Mouse (Mus musculus) midbrain, embryonic 11.5 days (tissue): ENCODE data around the gene Dus4l. TPM values are rescaled to one million over a fixed set of nuclear protein-coding genes. Genes with fewer than 3 reads are reported as not detected.

ENCODE experiments used
- ATAC-seq: fragments of 200-750 bp; cut with Nextera tagmentation; 2 replicates; pipeline ENCODE4 v1.8.0; 2017; ENCODE audit warnings: moderate TSS enrichment, moderate library complexity; ENCODE audit not compliant: low FRiP score
- DNase-seq: peaks from one replicate; pipeline ENCODE4 v3.0.0; 2015; ENCODE audit warnings: low spot score; ENCODE audit errors: missing footprints
- H3K27ac ChIP-seq: fragments of 300-500 bp; sonication (generic); 2 replicates; pipeline ENCODE4 v1.5.1; 2014; ENCODE audit warnings: low read depth, low read length
- H3K27me3 ChIP-seq: fragments of 300-500 bp; sonication (generic); 2 replicates; pipeline ENCODE4 v1.6.1; 2014; ENCODE audit warnings: mild to moderate bottlenecking, low read length, moderate library complexity, mixed read lengths; ENCODE audit not compliant: control insufficient read depth, insufficient read depth
- H3K36me3 ChIP-seq: fragments of 300-500 bp; sonication (generic); 2 replicates; pipeline ENCODE4 v1.6.1; 2014; ENCODE audit warnings: mild to moderate bottlenecking, low read length, moderate library complexity, mixed read lengths; ENCODE audit not compliant: control insufficient read depth, insufficient read depth
- H3K4me1 ChIP-seq: fragments of 300-500 bp; sonication (generic); 2 replicates; pipeline ENCODE4 v1.6.1; 2014; ENCODE audit warnings: low read length; ENCODE audit not compliant: control insufficient read depth, insufficient read depth
- H3K4me2 ChIP-seq: fragments of 300-500 bp; sonication (generic); 2 replicates; pipeline ENCODE4 v1.6.1; 2014; ENCODE audit warnings: mild to moderate bottlenecking, moderate library complexity
- H3K4me3 ChIP-seq: fragments of 300-500 bp; sonication (generic); 2 replicates; pipeline ENCODE4 v1.5.1; 2014; ENCODE audit warnings: low read depth, low read length
- H3K9ac ChIP-seq: fragments of 300-500 bp; sonication (generic); 2 replicates; pipeline ENCODE4 v1.6.1; 2014; ENCODE audit warnings: low read length
- H3K9me3 ChIP-seq: fragments of 300-500 bp; sonication (generic); 2 replicates; pipeline ENCODE4 v1.6.1; 2016; ENCODE audit warnings: low read length; ENCODE audit not compliant: control insufficient read depth
- WGBS: fragments of 180-500 bp; shearing (Covaris S2); extraction: QIAGEN DNeasy Blood & Tissue Kit; methylation state at CpG from one replicate; pipeline ENCODE4 v1.1.7; 2014; 5-methylcytosine and 5-hydroxymethylcytosine counted together
- polyA plus RNA-seq: library from polyadenylated mRNA; unstranded; fragments of >200 nt; fragmentation: Nextera tagmentation; extraction: Ambion mirVana; gene quantifications from 2 replicates; pipeline ENCODE4 v1.2.1, GENCODE M21; 2014

Dus4l gene
- polyA plus RNA-seq, 1 experiment from 2014 or later, result 9.1 TPM

- Histone ChIP-seq H3K9me3 (no peaks in the 10 kb centered on the region), H3K27me3 (no peaks in the 10 kb centered on the region), H3K27ac (no peak overlapping the region), H3K36me3 (no peaks in the 10 kb centered on the region), H3K4me3 (no peak overlapping the region), H3K4me2 (no peak overlapping the region), H3K9ac (no peak overlapping the region), H3K4me1 (no peaks in the 10 kb centered on the region)
- DNase-seq (no peak), ATAC-seq (no peak)
- WGBS, result 10% methylated on average over 3 of the region's 3 CpGs
These were observed 46.5 kb downstream of the Dus4l start for GRCm38 (mm10) chr12:31608138-31608537.

GRCm38 (mm10) chr12:31604894-31605293 is 49.7 kb downstream of the Dus4l start:
- no peak overlapping the region for H3K9ac ChIP-seq
- ATAC-seq (no peak), DNase-seq (no peak)
- no peaks in the 10 kb centered on the region for H3K36me3 ChIP-seq
- H3K4me3 ChIP-seq, result no peak overlapping the region
- no peaks in the 10 kb centered on the region for H3K9me3 ChIP-seq
- no peaks in the 10 kb centered on the region for H3K4me1 ChIP-seq
- no peak overlapping the region for H3K4me2 ChIP-seq
- H3K27me3 ChIP-seq, result no peaks in the 10 kb centered on the region
- 82% methylated on average over 3 of the region's 3 CpGs for WGBS
- H3K27ac ChIP-seq, result no peak overlapping the region

- Histone ChIP-seq H3K36me3 (no peaks in the 10 kb centered on the region), H3K27ac (no peak overlapping the region), H3K4me2 (no peak overlapping the region), H3K9me3 (no peaks in the 10 kb centered on the region), H3K9ac (no peak overlapping the region), H3K4me3 (no peak overlapping the region), H3K27me3 (no peaks in the 10 kb centered on the region), H3K4me1 (no peaks in the 10 kb centered on the region)
- WGBS, result 70% methylated on average over 6 of the region's 6 CpGs
- ATAC-seq, result no peak
- no peak for DNase-seq
These were observed 51.0 kb downstream of the Dus4l start for GRCm38 (mm10) chr12:31603586-31603985.

GRCm38 (mm10) chr12:31594296-31594695 is 60.3 kb downstream of the Dus4l start:
- Histone ChIP-seq H3K4me2 (no peak overlapping the region), H3K4me1 (no peaks in the 10 kb centered on the region), H3K9me3 (no peaks in the 10 kb centered on the region), H3K4me3 (no peak overlapping the region), H3K27ac (no peak overlapping the region), H3K27me3 (no peaks in the 10 kb centered on the region), H3K36me3 (no peaks in the 10 kb centered on the region), H3K9ac (no peak overlapping the region)
- 75% methylated on average over 3 of the region's 3 CpGs for WGBS
- DNase-seq, result peak; percentile 76
- ATAC-seq, result no peak

GRCm38 (mm10) chr12:31592011-31592410 is 62.6 kb downstream of the Dus4l start:
- WGBS, result 37% methylated on average over 3 of the region's 3 CpGs

More at GRCm38 (mm10) chr12:31592011-31592410, 62.6 kb downstream of the Dus4l start:
- no peak overlapping the region for H3K9ac ChIP-seq
- H3K4me2 ChIP-seq, result no peak overlapping the region
- no peaks in the 10 kb centered on the region for H3K36me3 ChIP-seq
- H3K4me1 ChIP-seq, result no peaks in the 10 kb centered on the region
- no peak overlapping the region for H3K4me3 ChIP-seq
- DNase-seq, result peak; percentile 17
- H3K27ac ChIP-seq, result no peak overlapping the region
- no peak for ATAC-seq
- no peaks in the 10 kb centered on the region for H3K27me3 ChIP-seq
- H3K9me3 ChIP-seq, result no peaks in the 10 kb centered on the region

Other genes with a start within 250 kb of the Dus4l start
- 26.9 and 30.4 TPM in 2 replicates for gene Cbll1, start 155.2 kb downstream of the Dus4l start, polyA plus RNA-seq
- not detected in 2 replicates for gene Slc26a4, start 94.9 kb downstream of the Dus4l start, polyA plus RNA-seq
- gene Bcap29, start 20.2 kb downstream of the Dus4l start, polyA plus RNA-seq, result 28.1 and 30.8 TPM in 2 replicates
- 34.3 and 41.6 TPM in 2 replicates for gene Cog5, start within 50 bp of the Dus4l start, polyA plus RNA-seq
- gene Gpr22, start 59.1 kb upstream of the Dus4l start, polyA plus RNA-seq, result 6.2 and 8.4 TPM in 2 replicates